Mouse (Mus musculus) left cerebral cortex, postnatal 36 days (tissue): ENCODE results near the gene Colq. TPM values are rescaled to one million over a fixed set of nuclear protein-coding genes. Genes with fewer than 3 reads are reported as not detected.
"Not testable (repeated sequence)": the region's sequence is repeated elsewhere in the genome, so short reads cannot be mapped to it uniquely, and the experiment has no call there.

ENCODE experiments used
- DNase-seq, 2 experiments: peaks; one replicate each; pipeline ENCODE4 v3.0.0; 2021 to 2022; ENCODE audit warnings: low spot score in 2 of 2, mixed read lengths in 1 of 2
- intact Hi-C: fragments of 180-260 bp; cut with DNase I; formaldehyde crosslinking; loops from one replicate; pipeline ENCODE4 v1.15.1; 2025
- total RNA-seq, 2 experiments: library from RNA; stranded (reverse); gene quantifications; 2 replicates each; pipeline ENCODE4 v1.2.3; 2021

The Colq gene
- 1 to 10 TPM; 1.4 to 2.6 TPM for total RNA-seq

DNA sequence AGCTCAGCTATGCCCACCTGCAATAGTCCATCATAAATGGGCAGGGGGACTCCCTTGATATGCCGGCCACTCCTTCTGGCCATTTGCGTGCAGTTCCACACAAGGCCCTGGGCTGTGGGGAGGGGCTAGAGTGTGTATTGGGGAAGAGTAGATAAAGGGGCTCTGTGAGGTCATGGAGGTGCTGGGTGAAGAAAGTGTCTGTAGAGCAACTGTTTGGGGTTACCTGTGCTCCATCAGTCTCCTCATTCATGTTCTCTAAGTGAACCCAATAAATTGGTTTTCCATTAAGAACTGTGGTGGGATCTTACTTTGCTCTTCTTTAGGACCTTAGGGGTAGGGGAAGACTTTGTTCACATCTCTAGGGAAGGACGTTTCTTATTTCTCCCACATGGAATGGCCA, at the start of gene Colq:
Gene Colq, minus strand, starts transcription at position 101 of the 400 bp plus-strand sequence.
- DNase-seq: no peak
- intact Hi-C loops: no loop called here

DNA sequence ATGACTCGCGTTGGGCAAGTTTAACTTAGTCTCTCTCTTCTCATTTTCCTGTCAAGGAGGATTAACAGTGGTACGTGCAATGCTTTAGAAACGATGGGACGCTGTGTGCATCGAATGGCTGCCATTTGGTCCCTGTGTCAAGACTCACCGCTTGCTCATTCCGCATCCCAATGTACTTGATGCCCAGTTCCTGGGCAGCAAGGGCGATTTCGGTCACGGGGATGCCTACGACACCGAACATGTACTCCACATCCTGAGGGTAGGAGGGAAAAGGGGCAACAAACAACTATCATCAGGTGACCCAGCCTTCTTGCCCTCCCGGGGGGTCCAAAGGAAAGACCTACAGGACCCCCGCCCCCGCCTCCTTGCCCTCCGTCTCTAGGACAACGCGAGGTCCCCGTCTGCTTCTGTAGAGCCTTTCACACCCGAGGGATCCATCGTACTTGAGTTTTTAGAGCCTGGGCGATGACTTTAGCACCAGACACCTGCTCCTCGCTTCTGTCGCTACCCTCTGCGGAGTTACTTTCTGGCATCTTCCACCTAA, 49.3 kb upstream of the Colq start, which contains the start of gene Gm49387:
Gene Gm49387, minus strand, starts transcription at position 533 of the 544 bp plus-strand sequence.
- intact Hi-C loops: no loop called here
- no peak for DNase-seq

DNA sequence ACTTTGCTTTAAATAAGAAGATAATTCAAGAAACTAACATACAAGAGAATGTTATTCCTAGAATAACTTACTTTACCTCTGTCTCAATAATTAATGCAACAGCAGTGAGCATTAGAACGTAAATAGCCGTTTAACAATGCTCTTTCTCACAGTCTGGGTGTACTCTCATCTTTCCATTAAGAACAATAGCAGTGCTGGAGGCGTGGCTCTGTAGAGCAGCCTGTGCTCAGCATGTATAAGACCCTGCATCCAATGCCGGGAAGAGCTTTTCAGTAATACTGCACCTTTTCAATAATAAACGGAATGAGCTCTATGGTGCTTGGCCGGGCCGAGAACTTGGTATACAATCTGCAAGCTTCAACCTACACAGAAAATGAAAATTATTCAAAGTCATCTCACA, 39.5 kb upstream of the Colq start:
- intact Hi-C loops: no loop called here
- no peak for DNase-seq

DNA sequence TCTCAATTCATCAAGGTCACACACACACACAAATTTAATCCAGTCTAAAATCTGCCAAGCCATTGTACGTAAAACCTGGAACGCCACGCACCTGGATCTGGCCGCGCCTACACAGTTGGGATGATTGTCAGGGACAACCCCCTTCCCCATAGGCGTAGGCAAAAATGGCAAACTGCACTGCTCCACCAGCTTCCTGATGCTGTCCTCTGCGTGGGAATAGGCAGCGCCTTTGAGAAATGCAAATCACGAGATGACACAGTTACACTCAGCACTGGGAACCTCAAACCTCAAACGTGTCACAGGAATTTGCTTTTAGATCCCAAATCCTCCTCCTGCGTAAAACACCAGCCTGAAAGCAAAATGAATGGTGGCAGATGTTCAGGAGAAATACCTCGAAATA, 31.6 kb upstream of the Colq start:
- DNase-seq: peak; percentile 58 to 62
- intact Hi-C loops: no loop called here

DNA sequence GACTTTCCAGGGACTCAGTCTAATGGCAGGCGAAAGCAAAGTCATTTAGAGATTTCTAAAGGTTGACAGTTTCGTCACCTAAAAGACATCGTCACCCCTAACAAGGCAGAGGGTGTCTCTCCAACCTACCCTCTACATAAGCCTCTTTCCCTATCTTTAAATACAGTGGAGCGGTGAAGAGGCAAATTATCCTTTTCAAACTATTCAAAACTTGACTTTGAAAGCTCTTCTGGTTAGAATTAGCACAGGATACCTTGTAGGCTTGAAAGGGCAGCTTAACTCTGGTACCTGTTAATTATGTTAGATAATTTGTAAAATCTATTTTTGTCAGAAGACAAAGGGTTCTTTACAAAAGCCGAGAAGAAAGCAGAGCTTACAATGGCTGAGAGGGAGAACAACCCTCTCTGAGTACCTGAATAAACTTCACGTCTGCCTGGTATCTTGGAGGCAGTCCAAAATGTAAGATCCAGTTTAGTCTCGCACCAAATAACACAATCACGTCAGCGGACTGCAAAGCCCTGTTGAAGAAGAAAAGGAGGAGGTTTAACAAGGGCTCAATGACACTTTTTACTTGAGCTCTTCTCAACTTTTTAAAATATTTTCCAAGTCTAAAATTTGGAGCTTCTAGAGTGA, 29.6 kb upstream of the Colq start:
- intact Hi-C loops: no loop called here
- DNase-seq: no peak

DNA sequence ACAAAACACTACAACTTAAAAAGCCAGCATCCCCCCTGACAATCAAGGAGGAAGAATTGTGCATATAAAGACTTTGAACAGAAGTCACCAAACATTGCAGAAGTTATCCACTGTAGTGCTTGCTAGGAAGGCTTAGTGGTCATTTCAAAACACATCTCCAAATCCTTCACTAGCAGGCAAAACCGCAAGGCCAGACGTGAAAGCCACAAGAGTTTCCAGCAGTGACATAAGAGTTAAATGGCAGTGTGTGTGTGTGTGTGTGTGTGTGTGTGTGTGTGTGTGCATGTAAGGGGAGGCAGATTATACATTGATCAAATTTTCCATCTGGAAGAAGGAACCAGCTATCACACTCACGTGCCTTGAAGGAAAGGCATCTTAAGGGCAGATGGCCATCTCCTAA, 26.9 kb upstream of the Colq start:
- no peak for DNase-seq
- intact Hi-C loops: no loop called here

DNA sequence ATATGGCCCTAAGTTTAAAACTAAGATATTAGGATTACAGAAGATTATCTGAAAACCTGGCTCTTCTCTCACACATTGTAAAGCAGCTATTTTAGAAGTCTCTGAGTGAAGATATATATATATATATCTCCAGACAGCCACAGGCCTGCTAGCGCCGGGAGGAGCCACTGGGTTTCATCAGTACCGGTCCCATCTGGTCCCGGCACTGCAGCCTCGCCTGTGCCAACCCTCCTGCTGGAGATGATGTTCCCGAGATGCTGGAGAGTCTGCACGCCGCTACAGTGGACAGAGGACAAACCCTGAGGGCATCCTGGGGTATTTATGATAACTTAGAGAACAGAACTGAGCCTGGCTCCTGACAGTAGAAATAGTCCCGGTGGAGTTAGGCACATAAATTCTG, 26.1 kb upstream of the Colq start:
- intact Hi-C loops: no loop called here
- DNase-seq: peak; percentile 26 to 31

DNA sequence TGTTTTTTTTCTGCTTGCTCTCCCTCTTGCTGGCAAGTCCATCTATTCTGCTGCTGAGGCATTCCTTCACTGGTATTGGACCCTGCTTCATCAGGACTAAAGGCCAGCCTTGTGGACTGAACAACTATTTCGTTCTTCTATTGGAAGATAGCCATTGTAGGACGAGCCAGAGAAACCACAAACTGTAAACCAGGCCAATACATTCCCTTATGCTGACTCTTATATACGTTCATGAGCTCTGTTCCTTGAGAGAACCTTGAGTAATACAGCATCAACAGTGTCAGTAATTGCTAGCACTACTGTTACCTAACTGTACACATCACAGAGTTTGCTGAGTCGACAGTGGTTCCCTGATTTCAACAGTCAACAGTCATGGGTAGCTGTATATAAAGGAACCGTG, 22.5 kb upstream of the Colq start:
- no peak for DNase-seq
- intact Hi-C loops: no loop called here

DNA sequence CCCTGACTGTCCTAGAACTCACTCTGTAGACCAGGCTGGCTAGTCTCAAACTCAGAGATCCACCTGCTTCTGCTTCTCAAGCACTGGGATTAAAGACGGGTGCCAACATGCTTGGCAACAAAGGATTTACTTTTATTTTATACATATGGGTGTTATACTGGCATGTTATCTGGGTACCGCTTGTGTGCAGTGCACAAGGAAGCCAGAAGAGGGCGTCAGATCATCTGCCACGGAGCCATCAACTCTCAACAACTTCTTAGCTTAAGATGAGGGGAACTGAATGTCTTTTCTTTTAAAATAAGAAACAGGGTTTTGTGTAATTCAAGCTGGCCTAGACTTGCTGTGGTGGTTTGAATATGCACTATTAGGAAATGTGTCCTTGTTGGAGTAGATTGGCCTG, 20.8 kb upstream of the Colq start:
- intact Hi-C loops: no loop called here

DNA sequence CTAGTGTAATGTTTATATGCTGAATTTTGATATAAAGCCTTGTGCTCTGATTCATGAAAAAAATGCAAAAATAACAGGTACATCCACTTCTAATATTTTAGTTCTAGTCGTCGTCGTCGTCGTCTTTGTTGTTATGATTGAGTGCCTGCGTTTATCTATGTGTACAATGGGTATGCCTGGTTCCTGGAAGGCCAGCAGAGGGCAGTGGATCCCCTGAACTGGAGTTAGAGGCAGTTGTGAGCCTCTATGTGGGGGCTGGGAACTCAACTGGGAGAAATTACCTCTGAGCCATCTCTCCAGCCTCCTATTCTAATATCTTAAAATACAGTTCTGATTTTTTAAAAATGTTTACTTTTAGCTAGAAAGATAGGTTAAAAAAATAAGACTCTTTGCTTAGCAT, 14.4 kb upstream of the Colq start:
- DNase-seq: no peak
- intact Hi-C loops: loop anchor here (10.0 kb wide), 1 partner anchor 261 kb away; no protein-coding TSS in a partner anchor

More for the DNA sequence above, 20.8 kb upstream of the Colq start:
- DNase-seq: no peak

DNA sequence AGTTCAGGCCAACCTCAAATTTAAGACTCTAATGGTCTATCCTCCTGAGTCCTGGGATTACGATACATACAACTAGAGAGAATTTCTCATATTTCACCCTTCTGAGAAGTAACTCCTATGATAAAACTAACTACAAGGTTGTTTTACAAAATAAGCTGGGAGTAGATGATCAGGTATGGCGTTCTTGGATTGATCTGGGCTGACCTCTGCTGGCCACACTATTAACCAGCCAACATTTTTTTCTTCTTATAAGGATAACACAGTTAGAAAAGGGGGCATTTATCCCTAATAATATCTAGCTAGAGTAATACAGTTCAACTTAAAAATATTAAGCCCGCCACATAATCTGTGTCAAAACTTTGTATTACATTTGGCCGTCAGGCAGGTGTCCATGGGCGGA, 13.8 kb upstream of the Colq start:
- intact Hi-C loops: loop anchor here (5.0 to 10.0 kb wide), 2 partner anchors 88 to 260 kb away; no protein-coding TSS in a partner anchor
- no peak for DNase-seq

DNA sequence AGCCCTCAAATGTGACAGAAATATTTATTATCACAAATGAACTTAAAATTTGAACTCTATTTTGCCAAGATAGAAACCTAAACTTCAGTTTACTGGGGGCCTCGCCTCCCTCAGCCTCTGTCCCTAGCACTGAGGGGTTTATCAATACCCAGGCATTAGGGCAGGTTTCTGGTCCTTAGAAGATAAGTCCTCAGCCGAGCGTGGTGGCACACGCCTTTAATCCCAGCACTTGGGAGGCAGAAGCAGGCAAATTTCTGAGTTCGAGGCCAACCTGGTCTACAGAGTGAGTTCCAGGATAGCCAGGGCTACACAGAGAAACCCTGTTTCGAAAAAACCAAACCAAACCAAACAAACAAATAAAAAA, 11.5 kb upstream of the Colq start:
- not testable (repeated sequence) for DNase-seq
- intact Hi-C loops: loop anchor here (5.0 to 10.0 kb wide), 2 partner anchors 85 to 258 kb away; no protein-coding TSS in a partner anchor

DNA sequence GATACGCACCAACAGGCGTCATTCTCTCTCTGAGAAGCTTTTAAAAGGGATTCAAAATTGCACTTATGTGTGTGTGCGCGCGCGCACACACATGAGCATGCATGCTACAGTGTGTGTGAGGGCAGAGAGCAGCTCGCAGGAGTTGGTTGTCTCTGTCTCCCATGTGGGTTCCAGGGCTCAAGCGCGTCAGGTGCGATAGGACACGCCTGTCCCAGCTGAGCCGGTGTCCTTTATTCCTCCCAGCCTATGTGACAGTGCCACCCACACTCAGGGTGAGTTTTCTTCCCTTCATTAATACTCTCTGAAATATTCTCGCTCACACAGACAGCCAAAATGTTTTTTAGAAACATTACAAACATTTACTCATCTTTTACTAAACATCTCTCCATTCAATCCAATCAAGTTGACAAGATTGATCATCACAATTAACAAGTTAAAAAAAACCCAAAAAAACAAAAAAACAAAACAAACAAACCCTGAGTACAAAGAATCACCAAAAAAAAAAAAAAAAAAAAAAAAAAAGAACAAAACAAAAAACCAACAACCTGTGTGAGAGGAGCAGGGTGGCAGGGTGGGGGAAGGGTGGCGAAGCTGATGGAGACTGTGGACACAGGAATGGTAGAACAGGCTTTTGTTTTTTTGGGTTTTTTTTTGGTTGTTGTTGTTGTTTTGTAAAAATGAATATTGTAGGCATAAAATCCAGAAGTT, 10.9 kb upstream of the Colq start:
- intact Hi-C loops: loop anchor here (5.0 to 10.0 kb wide), 2 partner anchors 85 to 257 kb away; no protein-coding TSS in a partner anchor
- no peak for DNase-seq

DNA sequence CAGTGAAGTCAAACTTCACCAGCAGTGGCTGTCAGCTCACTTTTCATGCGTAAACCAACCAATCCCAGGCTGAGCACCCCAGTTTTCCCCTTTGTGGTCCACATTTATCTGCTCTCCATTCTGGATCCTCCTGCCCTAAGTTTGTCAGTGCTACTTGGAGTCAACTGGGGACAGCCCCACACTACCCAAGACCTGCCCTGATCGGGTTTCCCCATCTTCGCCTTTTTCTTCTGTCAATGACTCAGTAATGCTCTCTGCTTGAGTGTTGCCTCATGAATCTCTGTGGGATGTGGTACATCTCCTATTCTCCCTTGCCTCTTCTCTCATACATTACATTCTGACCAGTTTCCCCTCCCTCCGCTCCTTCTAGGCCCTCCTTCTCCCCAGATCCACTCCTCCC, 6.3 kb upstream of the Colq start:
- no peak for DNase-seq
- intact Hi-C loops: no loop called here

DNA sequence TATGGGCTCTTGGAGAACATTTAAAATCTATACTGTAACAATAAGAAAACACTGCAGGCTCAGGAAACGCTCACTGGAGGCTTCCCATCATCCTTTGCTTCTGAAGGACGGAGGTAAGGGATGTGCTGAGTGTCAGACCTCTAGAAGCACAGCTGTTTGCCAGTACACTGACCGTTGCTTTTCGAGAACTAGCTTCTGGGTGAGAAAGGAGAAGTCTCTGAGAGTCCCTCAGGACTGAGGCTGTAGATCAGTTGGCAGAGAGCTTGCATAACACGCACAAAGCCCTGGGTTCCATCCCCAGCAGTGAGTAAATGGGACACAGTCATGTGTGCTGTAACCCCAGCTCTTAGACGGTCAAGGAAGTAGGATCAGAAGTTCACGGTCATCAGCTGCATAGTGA, 5.3 kb upstream of the Colq start:
- intact Hi-C loops: no loop called here
- no peak for DNase-seq

DNA sequence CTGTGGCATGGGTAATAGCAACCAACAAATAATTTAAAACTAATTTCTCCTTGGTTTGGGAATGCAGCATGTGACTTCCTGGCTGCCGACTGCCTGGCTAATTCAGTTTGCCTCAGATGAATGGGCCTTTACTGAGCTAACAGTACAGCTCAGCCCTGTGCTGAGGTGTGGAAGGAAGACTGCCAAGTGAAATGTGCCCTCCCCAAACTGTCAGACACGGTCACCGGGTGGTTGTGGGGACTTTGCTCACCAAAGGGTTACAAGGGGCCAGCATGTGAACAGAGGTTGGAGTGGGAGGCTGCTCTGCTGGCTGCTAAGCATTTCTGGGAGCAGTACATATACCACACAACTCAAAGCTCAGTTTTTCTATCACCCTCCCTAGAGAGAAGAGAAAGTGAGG, 3.5 kb upstream of the Colq start:
- intact Hi-C loops: no loop called here

DNA sequence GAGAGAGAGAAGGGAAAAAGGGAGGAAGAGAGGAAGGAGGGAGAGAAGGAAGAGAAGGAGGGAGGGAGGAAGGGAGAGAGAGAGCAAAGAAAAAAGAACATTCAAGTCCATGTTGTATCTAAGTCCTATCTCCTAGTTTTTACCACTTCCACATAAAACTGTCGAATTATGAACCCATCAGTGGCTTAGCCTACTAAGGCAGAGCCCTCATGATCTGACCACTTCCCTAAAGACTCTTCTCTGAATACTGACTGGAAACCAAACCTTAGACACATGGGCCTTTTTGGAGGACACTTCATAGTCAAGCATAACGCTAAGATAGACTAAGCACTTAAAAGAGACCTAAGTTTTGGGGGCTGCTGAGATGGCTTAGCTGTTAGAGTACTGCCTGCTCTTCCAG, 1.9 kb upstream of the Colq start:
- intact Hi-C loops: no loop called here
- DNase-seq: no peak

More for the DNA sequence above, 3.5 kb upstream of the Colq start:
- DNase-seq: no peak

DNA sequence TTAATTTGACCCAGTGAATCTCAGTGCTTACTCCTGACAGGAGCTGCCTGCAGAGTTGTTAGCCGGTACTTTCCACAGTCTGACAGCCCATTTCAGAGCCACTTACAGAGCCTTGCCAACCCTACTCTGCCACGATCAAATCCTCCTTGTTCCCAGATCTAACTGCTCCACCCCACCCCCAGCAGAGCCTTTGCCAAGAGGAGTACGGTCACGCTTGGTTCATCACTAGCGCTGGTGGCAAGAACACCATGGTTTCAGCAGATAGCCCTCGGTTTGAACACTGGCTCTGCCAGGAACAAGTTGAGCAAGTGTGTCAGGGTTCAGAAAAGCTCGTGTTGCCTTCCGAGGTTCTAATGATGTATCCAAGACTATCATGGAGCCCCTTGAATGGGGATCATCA, 4.7 kb downstream of the Colq start:
- intact Hi-C loops: no loop called here
- no peak for DNase-seq

DNA sequence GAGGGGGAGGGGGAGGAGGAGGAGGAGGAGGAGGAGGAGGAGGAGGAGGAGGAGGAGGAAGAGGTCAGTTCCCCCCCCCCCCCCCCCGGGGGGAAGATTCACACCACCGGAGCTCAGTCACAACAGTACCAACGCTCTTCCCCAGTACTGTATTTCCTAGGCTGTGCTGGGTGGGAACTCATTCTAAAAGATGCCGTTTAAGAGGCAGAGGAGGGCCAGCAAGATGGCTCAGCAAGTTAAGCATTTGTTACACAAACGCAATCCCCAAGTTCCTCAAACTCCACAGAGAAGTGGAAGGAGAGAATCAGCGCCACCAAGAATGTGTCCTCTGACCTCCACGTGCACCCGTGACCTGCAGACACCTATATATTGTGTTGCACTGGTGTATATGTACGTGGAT, 8.1 kb downstream of the Colq start:
- no peak for DNase-seq
- intact Hi-C loops: no loop called here

DNA sequence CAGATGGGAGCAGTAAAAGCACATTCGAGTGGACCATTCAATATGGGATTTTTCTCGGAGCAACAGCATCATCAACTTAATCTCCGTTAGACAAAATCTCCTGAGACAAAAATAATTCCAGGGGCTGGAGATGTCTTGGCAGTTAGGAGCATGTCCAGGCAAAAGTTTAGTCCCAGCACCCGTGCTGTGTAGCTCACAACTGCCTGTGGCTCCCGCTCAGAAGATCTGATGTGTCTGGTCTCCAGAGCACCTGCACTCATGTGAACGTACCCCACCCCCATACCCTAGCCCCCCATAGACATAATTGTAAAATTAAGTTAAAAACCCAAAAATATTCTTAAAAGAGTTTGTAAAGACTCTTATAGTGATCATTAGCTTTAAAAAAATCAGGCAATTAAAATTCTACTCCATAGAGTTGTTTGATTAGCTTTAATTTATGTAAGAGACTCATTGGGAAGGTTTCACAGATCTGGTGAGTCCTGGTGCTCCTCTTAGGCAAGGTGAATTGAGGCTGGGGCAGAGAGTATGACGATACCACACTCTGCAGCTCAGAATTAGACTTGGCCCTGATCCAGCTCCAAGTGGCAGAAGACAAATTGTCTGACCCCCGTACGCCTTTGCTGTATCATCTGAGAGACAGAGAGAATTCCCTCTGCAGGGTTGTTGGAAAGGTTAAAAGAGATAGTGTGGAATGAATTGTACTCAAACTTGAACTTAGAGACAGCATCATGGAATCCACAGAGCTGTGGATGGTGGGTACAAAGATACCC, 13.0 kb downstream of the Colq start:
- intact Hi-C loops: no loop called here
- no peak for DNase-seq
